Mouse (Mus musculus) layer of hippocampus, adult 18-20 months (tissue): ENCODE data around the gene Ano3. TPM values are rescaled to one million over a fixed set of nuclear protein-coding genes. Genes with fewer than 3 reads are reported as not detected.
A peak's percentile ranks its signal among the peaks of the same experiment; 100 is the strongest.

Experiments used
- DNase-seq, 2 experiments: peaks; one replicate each; pipeline ENCODE4 v3.0.0; 2022; ENCODE audit warnings: low spot score in 2 of 2
- total RNA-seq, 2 experiments: library from RNA; stranded (reverse); gene quantifications; 2 replicates each; pipeline ENCODE4 v1.2.3; 2021

The Ano3 gene
- total RNA-seq, 2 experiments from 2014 or later, result 73.2 to 76.1 TPM

- DNase-seq, result no peak
These were observed 135.8 kb downstream of the Ano3 start for GRCm38 (mm10) chr2:110814964-110815363.

- DNase-seq, result no peak
These were observed 144.2 kb downstream of the Ano3 start for GRCm38 (mm10) chr2:110806302-110807093.

DNA sequence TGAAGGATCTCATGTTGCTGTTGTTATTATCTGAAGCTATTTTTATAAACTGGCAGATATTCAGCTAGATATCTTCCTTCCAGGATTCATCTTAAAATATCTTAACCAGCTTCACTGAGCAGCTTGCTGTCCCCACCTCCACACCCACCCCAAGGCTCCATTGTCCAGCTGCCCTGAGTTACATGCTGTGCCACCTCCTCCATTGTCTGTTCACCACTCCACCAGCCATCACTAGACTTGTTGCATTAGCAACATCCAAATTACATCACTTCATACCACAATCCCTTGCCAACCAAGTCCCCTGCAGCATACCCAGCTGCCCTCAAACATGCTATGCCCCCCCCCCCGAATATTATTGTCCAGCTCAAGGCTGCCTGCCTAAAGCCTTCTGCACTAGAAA lies 154.8 kb downstream of the Ano3 start:
- DNase-seq, result no peak

- no peak for DNase-seq
These were observed 155.3 kb downstream of the Ano3 start for GRCm38 (mm10) chr2:110795433-110795832.

GRCm38 (mm10) chr2:110787396-110787795 lies 163.3 kb downstream of the Ano3 start:
- DNase-seq, result no peak

- DNase-seq, result no peak
These were observed 191.3 kb downstream of the Ano3 start for GRCm38 (mm10) chr2:110759434-110759833.

DNA sequence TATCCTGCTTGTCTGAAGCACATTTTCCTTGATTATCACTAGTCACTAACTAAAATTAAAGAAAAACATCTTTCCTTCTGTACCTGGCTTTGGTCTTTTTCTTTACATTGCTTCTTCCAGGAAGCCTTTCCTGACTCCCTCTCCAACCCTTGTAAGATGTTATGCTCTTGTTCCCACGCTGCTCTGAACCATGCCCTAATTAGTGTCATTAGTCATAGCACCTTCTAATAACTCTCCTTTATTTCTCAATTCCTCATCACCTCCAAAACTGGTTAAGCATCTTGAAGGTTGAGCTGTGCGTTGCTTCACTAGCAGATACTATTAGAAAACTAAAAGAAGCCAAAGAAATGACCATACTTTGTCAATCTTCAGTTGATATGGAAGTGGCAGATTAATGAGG lies 193.2 kb downstream of the Ano3 start:
- DNase-seq, result no peak

DNA sequence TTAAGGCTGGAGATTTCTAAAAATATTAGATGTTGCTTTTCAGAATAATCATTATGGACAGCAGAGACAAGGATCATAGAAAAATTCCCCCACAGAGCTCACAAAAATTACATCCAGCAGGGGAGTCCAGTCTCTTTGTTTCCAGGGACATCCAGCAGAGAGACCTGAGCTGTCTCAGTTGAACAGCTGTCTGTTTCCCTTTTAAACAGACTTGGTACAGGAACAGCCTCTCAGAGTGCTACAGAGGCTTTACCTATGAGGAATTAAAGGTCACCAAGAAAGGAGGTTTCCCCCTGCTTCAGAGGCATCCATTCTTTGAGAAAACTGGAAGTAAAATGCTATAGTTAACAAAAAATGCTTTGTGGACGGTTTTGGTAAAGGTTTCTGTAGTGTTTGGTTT lies 210.2 kb downstream of the Ano3 start:
- no peak for DNase-seq

DNA sequence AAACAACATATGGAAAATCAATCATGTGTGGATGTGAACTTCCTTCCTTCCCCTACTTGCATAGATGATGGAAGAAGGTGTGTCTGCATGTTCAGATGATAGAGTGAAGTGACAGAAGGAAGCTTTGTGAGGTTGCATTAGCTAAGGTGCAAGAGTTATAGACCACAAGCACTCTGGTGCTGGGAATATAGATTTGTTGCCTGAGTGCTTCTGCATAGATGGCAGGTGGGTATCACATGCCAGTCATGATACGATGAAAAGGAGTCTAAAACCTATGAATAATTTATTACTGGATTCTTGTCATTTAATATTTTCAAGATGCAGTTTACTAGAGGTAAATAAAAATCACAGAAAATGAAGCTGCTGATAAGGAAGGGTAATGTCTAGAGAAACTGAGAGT lies 210.9 kb downstream of the Ano3 start:
- no peak for DNase-seq

DNA sequence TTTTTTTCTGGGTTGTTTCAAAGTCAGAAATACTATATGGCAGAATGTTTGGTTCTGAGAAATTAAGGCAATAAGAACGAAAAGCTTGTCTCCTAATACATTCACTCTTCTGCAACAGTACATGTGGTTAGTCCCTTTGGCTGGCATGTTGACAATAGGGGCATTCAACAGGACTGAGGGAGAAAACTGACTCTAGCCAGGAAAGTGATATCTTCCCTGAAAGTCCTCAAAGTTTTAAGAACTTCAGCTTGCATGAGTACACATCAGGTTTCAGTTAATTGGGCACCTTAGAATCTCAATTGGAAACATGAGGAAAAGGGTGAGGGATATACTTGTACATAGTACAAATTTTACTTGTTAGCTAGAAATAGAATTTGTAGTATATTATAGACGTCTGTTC lies 212.7 kb downstream of the Ano3 start:
- DNase-seq, result no peak

- DNase-seq, result peak; percentile 10 to 27
These were observed 213.5 kb downstream of the Ano3 start for GRCm38 (mm10) chr2:110737236-110737635.

DNA sequence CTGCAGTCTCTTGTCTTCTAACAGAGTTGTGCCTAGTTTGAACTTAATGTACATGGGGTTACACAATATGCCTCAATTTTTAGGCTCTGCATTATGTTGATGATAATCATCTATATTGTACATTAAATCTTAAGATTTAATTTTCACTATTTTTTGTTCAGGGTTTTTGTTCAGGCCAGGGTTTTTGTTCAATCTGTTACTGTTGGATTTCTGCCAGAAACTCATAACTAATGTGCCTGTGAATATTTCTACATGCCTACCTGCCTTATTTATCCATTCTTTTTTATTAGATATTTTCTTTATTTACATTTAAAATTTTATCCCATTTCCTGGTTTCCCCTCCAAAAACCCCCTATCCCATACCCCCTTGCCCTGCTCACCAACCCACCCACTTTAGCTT lies 224.6 kb downstream of the Ano3 start:
- DNase-seq, result no peak

- DNase-seq, result no peak
These were observed 228.5 kb downstream of the Ano3 start for GRCm38 (mm10) chr2:110722208-110722607.

GRCm38 (mm10) chr2:110721290-110721753 lies 229.4 kb downstream of the Ano3 start, which contains the start of gene Muc15:
Muc15 (plus strand) TSS chr2:110721340.
- DNase-seq, result no peak

DNA sequence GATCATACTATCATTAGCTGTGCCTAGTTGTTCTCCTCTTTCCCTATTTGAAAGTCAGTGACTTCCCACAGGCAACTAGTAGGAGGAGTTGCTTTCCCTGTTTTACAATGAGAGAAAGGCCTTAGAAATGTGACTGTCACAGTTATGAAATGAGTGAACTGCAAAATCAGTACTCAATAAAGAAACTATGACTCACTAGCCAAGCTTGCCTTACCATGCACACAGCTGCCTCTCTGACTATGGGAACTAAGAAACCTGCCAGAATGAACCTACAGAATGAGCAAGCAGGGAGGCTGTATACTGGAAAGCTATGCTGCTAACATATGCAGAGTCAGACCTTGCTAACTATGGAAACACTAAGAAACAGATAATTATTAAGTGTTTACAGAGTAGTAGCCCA lies 231.7 kb downstream of the Ano3 start:
- peak in 1 of 2 experiments; percentile 35 for DNase-seq

DNA sequence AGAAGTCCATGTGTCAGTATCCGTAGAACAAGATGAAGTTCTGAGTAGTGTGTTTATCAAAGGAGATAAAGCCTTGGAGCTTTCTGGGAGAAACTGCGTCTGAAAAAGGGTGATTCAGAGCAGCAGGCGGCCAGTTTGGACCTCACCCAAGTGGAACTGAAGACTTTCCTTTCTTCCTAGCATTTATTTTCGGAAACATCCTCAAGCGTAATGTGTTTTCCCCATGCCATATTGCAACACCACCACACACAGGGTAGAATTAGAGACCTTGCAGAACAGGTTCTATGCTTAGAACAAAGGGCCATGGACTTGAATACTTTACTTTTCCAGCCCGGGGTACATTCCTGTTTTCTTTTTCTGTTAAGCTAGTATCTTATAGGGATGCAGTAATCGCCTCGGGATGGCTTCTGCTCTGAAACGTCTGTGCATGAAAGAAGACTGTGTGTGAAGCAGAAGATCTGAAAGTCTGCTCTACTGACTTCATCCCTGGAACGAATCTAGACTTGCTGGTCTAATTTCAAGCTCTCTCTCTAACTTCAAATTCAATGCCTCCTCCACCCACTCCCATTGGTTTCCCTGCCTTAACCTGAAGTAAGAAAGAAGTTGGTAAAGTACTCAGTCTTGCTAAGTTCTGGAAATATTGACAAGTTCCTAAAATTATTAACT lies 240.5 kb downstream of the Ano3 start:
- peak; percentile 18 to 52 for DNase-seq

- DNase-seq, result no peak
These were observed 241.3 kb downstream of the Ano3 start for GRCm38 (mm10) chr2:110709436-110709835.

- DNase-seq, result peak in 1 of 2 experiments; percentile 22
These were observed 279.6 kb downstream of the Ano3 start for GRCm38 (mm10) chr2:110671071-110671624.

GRCm38 (mm10) chr2:110663329-110663728 lies 287.4 kb downstream of the Ano3 start:
- peak in 1 of 2 experiments; percentile 65 for DNase-seq

- no peak for DNase-seq
These were observed 305.9 kb downstream of the Ano3 start for GRCm38 (mm10) chr2:110644846-110645245.

GRCm38 (mm10) chr2:110644358-110644757 lies 306.4 kb downstream of the Ano3 start:
- DNase-seq, result no peak
